Mouse (Mus musculus) common myeloid progenitor, adult 5-6 weeks (primary cell): ENCODE results near the gene Stn1. TPM values are rescaled to one million over a fixed set of nuclear protein-coding genes. Genes with fewer than 3 reads are reported as not detected.

Source experiments
- ATAC-seq: replicated peaks from 2 replicates; pipeline ENCODE4 v1.8.0; 2016; ENCODE audit warnings: low read depth, mild to moderate bottlenecking, moderate TSS enrichment, inconsistent platforms; ENCODE audit not compliant: poor library complexity, severe bottlenecking
- total RNA-seq: library from RNA; stranded (forward); fragments of 200-1000, 187-1606 nt; gene quantifications from 2 replicates; pipeline ENCODE4 v1.2.3, GENCODE M21; 2017

Gene Stn1
- total RNA-seq, 1 experiment from 2014 or later = 12.4 TPM

- no peak for ATAC-seq
These were observed 26.0 kb downstream of the Stn1 start for GRCm38 (mm10) chr19:47511294-47511675.

DNA sequence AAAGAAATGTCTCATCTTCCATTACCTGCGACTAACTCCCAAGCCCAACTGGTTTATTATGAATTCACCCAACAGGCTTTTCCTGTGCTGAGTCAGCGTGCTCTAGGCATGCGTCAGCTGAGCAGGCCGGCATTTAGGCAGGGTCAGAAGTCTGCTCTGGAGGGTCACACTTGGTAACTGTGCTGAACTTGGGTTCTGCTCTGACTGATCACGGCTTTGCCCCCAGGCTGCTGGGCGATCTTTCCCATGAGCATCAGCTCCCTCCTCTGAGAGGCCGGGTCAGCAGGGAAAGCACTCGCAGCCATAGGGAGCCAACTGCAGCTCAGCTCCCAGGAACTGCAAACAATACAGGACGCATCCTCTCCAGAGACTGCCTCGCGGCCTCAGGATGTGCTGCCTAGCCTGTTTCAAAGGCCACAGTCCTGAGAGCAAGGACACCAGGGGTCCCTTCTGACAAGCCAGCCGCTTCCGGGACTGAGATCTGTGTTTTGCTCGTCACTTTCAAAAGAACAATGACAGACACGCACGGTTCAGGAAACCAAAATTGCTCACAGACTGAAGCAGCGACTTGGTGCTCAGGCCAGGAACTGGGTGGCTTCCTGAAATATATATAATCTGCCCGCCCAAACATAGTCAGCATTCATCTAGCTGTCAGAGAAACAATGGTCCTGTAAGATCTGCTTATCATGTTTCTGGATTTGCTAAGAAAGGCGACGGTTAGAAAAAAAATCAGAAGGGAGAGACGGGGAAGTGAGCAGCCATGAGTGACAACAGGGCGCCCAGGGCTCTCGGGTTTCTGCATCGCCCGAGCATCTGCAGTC lies 26.6 kb downstream of the Stn1 start:
- ATAC-seq = peak; percentile 27

GRCm38 (mm10) chr19:47510135-47510472 lies 27.2 kb downstream of the Stn1 start:
- no peak for ATAC-seq

GRCm38 (mm10) chr19:47508771-47509281 lies 28.5 kb downstream of the Stn1 start:
- ATAC-seq = peak; percentile 33

DNA sequence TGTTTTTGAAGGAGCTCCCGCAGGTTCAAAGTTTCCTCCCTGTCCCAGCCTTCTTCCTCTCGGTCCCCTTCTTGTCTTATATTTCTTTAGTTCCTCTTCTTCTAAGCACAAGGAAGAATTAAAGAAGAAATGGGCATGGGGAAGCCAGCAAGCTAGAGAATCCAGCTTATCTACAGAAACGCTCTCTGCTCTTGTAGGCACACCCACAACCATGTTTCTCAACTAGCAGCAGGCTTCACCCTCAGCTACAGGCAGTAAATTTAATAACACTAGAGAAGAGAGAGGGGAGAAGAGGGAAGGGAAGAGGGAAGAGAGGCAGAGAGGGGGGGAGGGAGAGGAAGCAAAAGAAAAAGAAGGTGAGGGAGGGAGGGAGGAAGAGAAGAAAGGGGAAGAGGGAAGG lies 29.1 kb downstream of the Stn1 start:
- no peak for ATAC-seq

GRCm38 (mm10) chr19:47507128-47508121 lies 29.9 kb downstream of the Stn1 start:
- peak; percentile 24 for ATAC-seq

DNA sequence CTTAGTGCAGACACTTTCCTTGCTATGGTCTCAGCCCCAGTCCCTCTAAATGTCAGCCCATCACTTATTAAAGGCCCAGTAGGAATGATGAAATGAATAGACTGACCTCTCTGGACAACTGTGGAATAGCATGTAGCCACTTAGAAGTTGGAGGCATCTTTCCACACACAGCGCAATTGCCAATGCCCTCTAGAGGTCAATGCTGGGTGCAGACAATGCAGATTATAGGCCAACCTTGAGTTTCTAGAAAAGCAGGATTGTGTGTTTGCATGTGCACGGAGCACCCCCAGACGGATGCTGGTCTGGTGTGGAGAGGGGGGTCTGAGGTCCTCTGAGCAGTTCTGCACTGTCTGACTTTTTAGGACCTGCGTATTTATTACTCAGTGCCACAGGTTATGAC lies 33.7 kb downstream of the Stn1 start:
- ATAC-seq = peak; percentile 58

DNA sequence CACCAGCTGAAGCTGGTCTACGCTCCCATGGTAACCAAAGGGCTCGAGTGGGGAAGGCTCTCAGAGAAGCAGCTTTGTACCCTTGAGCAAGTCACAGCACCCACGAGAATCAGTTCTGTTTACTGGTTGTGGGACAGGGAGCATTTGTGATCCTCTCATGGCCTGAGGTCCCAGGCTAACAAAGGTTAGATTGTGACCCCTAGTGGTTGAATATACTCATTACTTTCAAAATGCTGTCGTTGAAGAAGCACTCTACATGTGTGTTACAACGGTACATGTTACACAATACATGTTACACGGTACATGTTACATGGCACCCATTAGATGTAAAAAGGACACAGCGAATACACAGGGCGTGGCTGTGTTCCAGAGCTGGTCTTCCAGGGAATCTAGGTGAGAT lies 34.7 kb downstream of the Stn1 start:
- ATAC-seq = peak; percentile 43

- ATAC-seq = no peak
These were observed 36.8 kb downstream of the Stn1 start for GRCm38 (mm10) chr19:47500389-47501011.

GRCm38 (mm10) chr19:47499841-47500240 lies 37.5 kb downstream of the Stn1 start:
- no peak for ATAC-seq

DNA sequence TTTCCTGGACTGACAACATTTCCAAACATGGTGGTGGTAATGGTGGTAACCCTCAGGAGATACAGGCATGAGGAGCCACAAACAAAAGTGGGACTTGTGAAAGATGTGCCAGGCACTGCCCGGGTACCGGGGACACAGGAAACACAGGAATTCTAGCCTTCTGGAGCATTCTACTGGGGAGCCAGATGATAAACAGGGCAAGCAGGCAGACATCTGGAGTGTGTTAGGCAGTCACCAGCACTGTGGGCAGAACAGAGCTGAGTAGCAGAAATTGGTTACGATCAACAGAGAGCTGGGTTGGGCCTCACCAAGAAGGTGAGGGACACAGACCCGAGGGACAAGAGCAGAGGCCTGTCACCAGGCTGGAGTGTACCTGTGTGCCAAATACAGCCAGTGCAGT lies 38.4 kb downstream of the Stn1 start:
- no peak for ATAC-seq

DNA sequence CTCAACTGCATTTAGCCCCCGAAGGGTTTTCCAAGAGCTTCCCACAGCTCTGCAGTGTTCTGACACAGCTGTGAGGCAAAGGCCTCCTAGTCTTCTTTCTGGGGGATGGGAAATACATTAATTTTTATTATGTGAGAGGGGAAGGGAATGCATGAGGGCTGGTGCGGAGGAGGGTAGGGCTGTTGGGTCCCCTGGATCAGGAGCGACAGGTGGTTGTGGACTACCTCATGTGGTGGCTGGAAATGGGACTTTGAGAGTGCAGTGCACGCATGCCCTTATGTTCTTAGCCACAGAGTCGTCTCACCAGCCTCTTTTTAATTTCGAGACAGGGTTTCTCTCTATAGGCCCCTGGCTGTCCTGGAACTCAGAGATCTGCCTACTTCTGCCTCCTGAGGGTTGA lies 39.6 kb downstream of the Stn1 start:
- ATAC-seq = no peak

DNA sequence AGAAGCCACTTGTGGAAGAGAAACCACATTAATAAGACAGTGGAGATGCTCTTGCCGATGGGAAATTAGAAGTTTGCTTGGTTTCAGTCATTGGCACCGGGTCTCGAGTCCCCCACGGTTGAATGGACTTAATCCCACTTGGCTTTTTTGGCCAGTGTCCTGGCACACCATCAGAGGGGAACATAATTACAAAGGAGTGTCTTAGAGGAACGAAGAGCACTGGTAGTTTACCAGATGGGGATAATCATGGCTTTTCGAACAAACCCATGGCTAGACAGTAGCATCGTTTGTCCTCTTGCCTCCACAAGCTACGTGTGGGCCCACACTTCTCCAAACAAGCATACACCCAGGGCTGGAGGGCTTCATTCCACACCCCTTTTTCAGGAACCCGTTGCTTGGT lies 40.0 kb downstream of the Stn1 start:
- no peak for ATAC-seq

DNA sequence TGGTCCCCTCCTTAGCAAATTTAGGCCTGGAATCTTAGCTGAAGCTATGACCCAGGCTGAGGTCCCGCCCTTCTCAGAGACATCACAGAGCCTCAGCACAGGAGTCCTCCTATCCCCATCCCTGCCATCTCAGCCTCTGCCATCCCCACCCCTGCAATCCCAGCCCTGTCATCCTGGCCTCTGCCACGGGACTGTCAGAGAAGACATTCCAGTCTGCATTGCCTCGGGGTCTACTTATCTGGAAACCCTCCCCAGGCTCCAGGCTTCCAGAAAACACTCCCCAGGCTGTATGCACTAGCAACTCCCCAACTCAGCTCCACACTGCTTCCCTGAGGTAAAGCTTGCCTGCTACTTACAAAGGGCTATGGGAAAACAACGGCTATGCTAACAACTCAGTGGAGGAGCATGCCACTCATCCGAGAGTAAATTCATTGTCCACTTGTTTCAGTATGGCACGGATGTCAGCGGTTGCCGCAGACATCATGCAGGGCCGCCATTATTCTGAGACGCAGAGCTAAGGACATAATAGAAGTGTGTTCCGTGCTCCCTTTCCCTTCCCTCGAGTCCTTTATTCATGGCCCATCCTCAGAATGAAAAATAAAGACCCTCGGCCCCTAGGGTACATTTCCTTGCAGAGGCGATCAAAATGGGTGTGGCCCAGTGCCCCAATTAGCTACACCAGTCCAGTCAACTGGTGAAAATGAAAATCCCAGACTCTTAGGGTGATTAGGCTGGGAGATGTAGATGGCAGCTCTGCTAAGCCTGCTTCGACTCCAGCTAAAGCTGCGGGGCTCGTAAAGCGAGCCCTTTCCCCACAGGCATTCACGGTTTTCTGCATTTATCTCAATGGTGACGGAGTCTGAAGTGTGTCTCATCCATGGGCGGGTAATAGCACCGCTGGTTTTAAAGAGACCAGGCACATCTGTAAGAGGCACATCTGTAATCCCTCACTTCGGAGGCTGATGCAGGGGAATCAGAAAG lies 44.0 kb downstream of the Stn1 start:
- ATAC-seq = no peak

- ATAC-seq = no peak
These were observed 44.9 kb downstream of the Stn1 start for GRCm38 (mm10) chr19:47492422-47492821.

- ATAC-seq = no peak
These were observed 45.5 kb downstream of the Stn1 start for GRCm38 (mm10) chr19:47491853-47492252.

- ATAC-seq = no peak
These were observed 48.1 kb downstream of the Stn1 start for GRCm38 (mm10) chr19:47489233-47489632.

- no peak for ATAC-seq
These were observed 49.1 kb downstream of the Stn1 start for GRCm38 (mm10) chr19:47488250-47488649.

DNA sequence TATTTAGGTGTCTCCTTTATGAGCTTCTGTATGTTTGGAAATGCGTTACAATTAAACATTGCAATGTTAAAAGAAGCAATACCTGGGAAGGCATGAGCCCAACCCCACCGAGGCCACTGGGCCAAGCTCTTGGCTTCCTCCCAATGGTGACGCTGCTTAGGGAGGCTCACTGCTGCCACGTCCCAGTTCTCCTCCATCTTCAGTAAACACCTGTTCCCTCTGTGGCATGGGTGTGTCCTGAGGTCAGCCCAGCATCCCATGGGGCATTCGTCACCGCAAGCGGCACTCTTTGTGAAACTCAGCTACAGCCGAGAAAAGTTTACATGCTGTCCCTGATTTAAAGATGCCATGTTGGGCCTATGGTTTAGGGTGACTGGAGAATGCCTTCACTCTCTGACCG lies 49.7 kb downstream of the Stn1 start:
- no peak for ATAC-seq
